Mouse (Mus musculus): Measurements from ENCODE around the gene Entpd1. TPM values are rescaled to one million over a fixed set of nuclear protein-coding genes. Genes with fewer than 3 reads are reported as not detected.
A peak's percentile ranks its signal among the peaks of the same experiment; 100 is the strongest.

Entpd1 gene
- total RNA-seq, 2 experiments from 2014 or later = 15.9 to 20.2 TPM

- no peak for DNase-seq (ENCODE audit: extremely low spot score in 1 of 2, low spot score in 1 of 2)
These were observed 107.4 kb downstream of the Entpd1 start for GRCm38 (mm10) chr19:40719439-40720105.

DNA sequence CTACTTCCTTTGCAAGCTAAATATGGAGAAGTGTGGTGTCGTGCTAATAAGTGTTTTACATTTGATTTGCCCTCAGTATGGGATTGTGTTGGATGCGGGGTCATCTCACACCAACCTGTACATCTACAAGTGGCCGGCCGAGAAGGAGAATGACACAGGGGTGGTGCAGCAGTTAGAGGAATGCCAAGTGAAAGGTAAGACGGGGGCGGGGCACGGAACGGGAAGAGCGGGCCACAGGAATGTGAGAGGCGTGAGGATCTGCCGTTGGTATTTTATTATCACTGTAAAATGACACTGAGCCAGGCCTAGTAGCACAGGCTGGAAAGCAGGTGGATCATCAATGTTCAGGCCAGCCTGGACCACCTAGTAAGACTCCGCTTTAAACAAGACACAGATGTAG lies 108.2 kb downstream of the Entpd1 start:
- DNase-seq (ENCODE audit: extremely low spot score in 1 of 2, low spot score in 1 of 2) = no peak

GRCm38 (mm10) chr19:40722137-40723038 lies 110.2 kb downstream of the Entpd1 start:
- peak in 1 of 2 experiments; percentile 66 for DNase-seq (ENCODE audit: extremely low spot score in 1 of 2, low spot score in 1 of 2)

- DNase-seq (ENCODE audit: extremely low spot score in 1 of 2, low spot score in 1 of 2) = no peak
These were observed 111.3 kb downstream of the Entpd1 start for GRCm38 (mm10) chr19:40723516-40723915.

DNA sequence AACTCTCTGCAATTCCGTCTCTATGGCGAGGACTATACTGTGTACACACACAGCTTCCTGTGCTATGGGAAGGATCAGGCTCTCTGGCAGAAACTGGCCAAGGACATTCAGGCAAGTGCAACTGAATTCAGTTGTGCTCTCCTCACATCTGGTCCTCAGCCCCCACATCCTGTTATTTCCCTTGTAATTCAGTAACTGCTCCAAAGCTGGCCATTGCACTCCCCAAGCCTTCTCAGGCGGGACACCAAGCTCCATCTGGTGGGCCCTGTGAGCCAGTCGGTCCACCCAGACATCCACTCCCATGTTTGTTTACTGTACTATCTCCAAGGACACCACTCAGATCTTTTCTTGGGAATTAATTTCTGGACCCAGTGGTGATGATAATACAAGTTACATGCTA lies 114.0 kb downstream of the Entpd1 start:
- DNase-seq (ENCODE audit: extremely low spot score in 1 of 2, low spot score in 1 of 2) = no peak

DNA sequence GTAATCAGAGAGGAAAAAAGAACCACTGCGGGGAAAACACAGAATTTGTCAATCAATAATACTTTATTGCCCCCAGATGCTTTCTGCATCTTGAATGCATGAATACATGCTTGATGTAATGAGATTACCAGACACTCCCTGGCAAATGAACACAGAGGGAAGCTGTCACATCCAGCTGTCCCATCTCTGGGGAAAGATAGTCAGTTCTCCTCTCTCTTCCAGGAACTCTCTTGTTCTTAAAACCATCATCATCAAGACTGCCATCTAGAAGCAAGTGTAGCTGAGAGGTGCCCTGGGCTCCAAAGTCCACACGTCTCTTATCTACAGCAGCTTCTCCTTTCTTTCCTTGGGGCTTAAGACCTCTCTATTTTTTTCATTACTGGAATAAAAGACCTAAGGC lies 114.4 kb downstream of the Entpd1 start:
- DNase-seq (ENCODE audit: extremely low spot score in 1 of 2, low spot score in 1 of 2) = no peak

GRCm38 (mm10) chr19:40728213-40728612 lies 116.0 kb downstream of the Entpd1 start:
- DNase-seq (ENCODE audit: extremely low spot score in 1 of 2, low spot score in 1 of 2) = no peak

DNA sequence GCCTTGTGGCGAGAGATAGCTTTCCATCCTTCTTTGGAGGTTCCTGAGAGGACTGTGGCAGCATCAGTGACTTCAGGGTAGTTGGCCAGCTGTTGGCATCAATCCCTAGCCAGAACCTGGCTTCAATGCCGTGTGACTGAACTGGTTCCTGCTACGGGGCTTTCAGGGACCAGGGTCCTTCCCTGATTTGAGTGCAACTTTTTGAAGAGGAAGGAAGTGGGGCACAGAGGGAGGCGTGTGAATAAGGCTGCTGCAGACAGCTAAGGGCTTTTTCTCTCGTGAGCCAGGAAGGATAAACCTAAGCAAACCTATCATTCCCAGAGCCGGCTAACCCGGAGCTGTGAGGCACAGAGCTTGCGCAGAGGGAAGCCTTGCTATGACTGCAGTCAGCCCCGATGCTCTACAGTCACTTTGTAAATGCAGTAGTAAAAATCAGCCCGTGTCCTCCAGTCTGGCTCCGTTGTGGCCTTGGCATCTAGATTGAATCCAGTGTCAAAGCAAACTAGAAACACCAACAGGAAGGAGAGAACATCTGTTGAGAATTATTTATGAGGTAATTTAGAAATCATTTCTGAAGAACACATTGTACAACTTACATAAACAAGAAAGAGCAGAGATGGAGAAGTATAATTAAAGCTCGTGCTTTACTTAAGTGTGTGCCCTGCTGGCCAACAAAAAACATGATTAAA lies 116.7 kb downstream of the Entpd1 start:
- DNase-seq (ENCODE audit: extremely low spot score in 1 of 2, low spot score in 1 of 2) = no peak

DNA sequence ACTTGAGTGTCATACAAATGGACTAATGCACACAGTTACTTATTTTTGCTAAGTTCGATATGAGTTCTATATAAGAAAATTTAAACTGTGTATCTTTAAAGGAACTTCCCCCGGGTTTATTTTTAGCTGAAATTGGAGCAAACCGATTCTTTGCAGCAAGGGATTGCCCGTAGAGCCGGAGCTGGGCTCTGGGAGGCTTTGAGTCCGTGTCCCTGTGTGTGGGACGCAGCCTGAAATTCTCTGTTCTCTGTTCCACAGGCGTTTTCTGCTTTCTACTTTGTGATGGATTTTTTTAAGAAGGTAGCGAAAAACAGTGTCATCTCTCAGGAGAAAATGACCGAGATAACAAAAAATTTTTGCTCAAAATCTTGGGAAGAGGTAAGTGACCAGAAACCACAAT lies 121.2 kb downstream of the Entpd1 start:
- DNase-seq (ENCODE audit: extremely low spot score in 1 of 2, low spot score in 1 of 2) = no peak

DNA sequence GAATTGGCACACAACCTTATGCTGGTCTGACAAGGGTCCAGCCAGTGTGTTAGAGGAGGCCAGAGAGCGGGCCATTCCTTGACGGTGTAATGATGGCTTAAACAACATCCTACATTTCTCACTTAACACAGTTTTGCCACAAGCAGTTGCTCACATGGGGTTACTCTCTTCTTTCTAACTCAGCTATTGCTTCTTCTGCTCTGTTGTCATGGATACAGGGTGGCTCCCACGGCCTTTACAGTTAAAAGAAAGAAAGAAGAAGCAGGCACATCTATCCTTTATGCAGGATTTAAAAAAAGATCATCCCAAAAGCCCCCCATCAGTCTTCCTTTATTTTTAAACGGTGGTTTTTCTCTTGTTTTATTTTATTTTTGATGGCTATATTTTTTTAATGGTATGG lies 121.7 kb downstream of the Entpd1 start:
- DNase-seq (ENCODE audit: extremely low spot score in 1 of 2, low spot score in 1 of 2) = no peak

GRCm38 (mm10) chr19:40736680-40737512 lies 124.7 kb downstream of the Entpd1 start:
- DNase-seq (ENCODE audit: extremely low spot score in 1 of 2, low spot score in 1 of 2) = peak; percentile 39 to 65

DNA sequence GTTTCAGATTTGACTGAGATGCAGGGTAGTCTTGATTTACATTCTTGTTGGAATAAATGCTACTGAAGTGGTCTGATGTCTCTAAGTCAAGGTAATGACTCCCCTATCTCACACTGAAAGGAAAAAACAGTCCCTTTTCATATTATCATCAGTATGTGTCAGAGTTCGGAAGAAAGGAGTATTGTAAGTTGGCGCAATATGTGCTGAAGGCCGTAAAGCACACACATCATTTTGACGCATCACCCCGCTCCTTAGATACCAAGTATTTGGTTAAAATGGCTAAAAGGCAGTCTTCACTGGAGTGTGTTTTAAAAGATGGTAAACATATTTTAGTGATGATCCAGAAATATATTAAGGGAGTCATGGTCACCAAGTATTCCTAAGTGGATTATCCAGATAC lies 125.4 kb downstream of the Entpd1 start:
- no peak for DNase-seq (ENCODE audit: extremely low spot score in 1 of 2, low spot score in 1 of 2)

GRCm38 (mm10) chr19:40738683-40739324 lies 126.6 kb downstream of the Entpd1 start:
- DNase-seq (ENCODE audit: extremely low spot score in 1 of 2, low spot score in 1 of 2) = no peak

DNA sequence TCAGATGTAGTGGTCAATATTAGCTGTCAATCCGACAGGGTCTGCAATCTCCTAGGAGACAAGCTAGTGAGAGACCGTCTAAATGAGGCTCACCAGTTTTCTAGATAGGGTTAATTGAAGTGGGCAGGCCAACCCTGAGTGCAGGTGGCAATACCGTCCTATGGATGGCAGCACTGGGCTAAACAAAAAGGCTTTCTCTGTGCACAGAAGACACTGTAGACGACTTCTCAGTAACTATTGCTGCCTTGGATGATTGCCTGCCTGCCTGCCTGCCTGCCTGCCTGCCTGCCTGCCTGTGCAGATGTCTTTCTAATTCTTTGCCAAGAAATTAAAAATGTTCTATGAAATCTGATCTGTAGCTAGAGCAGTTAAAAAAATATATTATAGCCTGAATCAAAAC lies 134.4 kb downstream of the Entpd1 start:
- DNase-seq (ENCODE audit: extremely low spot score in 1 of 2, low spot score in 1 of 2) = peak in 1 of 2 experiments; percentile 42

DNA sequence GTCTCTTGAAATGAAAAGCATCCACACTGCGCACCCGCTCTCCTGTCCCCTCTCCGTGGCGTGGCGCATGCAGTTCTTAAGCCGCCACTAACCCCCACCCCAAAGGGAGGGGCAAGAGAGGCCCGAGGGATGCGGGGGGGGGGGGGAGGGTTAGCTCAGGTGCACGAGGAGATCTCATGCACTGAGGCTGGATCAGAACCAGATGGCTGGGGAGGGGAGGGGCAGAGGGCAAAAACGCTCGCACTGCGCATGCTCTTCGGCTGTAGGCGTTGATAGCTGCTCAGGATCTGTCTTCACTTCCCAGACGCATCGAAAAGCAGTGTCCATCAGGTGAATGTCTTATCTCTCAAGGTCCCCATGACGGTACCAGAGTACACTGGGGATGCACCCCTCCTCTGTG lies 136.4 kb downstream of the Entpd1 start, which contains the start of gene Cc2d2b:
Gene Cc2d2b (plus strand): TSS at position 195 of the 400 bp plus-strand sequence.
- no peak for DNase-seq (ENCODE audit: extremely low spot score in 1 of 2, low spot score in 1 of 2)

- peak in 1 of 2 experiments; percentile 46 for DNase-seq (ENCODE audit: extremely low spot score in 1 of 2, low spot score in 1 of 2)
These were observed 142.1 kb downstream of the Entpd1 start for GRCm38 (mm10) chr19:40754311-40754710.

DNA sequence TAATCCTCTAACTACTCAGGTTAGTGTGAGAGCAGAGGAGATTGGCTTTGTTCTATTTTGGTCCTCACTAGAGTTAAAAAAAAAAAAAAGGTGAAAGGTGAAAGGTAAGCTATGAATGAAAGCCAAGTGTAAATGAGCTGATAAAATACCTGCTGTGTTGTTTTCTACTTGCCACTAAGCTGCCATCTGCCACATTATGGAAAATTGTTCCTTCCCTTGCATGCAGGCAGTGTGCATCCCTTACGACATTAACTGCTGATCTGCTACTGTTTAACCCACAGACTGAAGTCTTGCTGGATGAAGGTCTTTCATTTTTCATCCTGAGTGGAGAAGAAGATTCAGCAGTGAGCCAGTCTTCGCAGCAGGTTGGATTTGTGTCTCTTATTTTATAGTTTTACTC lies 147.9 kb downstream of the Entpd1 start:
- DNase-seq (ENCODE audit: extremely low spot score in 1 of 2, low spot score in 1 of 2) = no peak

- peak in 1 of 2 experiments; percentile 59 for DNase-seq (ENCODE audit: extremely low spot score in 1 of 2, low spot score in 1 of 2)
These were observed 150.0 kb downstream of the Entpd1 start for GRCm38 (mm10) chr19:40762023-40762759.

- no peak for DNase-seq (ENCODE audit: extremely low spot score in 1 of 2, low spot score in 1 of 2)
These were observed 155.0 kb downstream of the Entpd1 start for GRCm38 (mm10) chr19:40767189-40767588.
